Mouse (Mus musculus): ENCODE data around the gene Rabl6.

- no peak for TF ChIP-seq EP300 (IDR thresholded peaks at IDR 0.05; ENCODE audit: low read depth)
- no peak for TF ChIP-seq CTCF (IDR thresholded peaks at IDR 0.05; ENCODE audit: low read depth)
Measured at GRCm38 (mm10) chr2:25584152-25584551, 24.2 kb downstream of the Rabl6 start.

Measured in liver, postnatal 0 days (tissue).